Mouse (Mus musculus) heart, embryonic 16.5 days (tissue): ENCODE results near the gene Ncoa7. TPM values are rescaled to one million over a fixed set of nuclear protein-coding genes. Genes with fewer than 3 reads are reported as not detected.

Experiments
- ATAC-seq: fragments of 200-750 bp; cut with Nextera tagmentation; replicated peaks from 2 replicates; pipeline ENCODE4 v1.8.0; 2017; ENCODE audit warnings: moderate number of reproducible peaks; ENCODE audit not compliant: insufficient read depth, low FRiP score; ENCODE audit errors: extremely low read depth
- H3K27ac ChIP-seq: fragments of 300-500 bp; sonication (generic); 2 replicates; pipeline ENCODE4 v1.5.1; 2014; ENCODE audit warnings: mild to moderate bottlenecking, low read length, control low read depth, moderate library complexity
- H3K27me3 ChIP-seq: fragments of 300-500 bp; sonication (generic); 2 replicates; pipeline ENCODE4 v1.6.1; 2014; ENCODE audit warnings: low read length, mixed read lengths; ENCODE audit not compliant: control insufficient read depth, insufficient read depth
- H3K36me3 ChIP-seq: fragments of 300-500 bp; sonication (generic); 2 replicates; pipeline ENCODE4 v1.6.1; 2014; ENCODE audit not compliant: control insufficient read depth, insufficient read depth
- H3K4me1 ChIP-seq: fragments of 300-500 bp; sonication (generic); 2 replicates; pipeline ENCODE4 v1.6.1; 2014; ENCODE audit warnings: low read length, mixed read lengths; ENCODE audit not compliant: control insufficient read depth, insufficient read depth
- H3K4me2 ChIP-seq: fragments of 300-500 bp; sonication (generic); 2 replicates; pipeline ENCODE4 v1.6.1; 2014; ENCODE audit warnings: low read depth, mild to moderate bottlenecking, control low read depth, low read length
- H3K4me3 ChIP-seq: fragments of 300-500 bp; sonication (generic); 2 replicates; pipeline ENCODE4 v1.5.1; 2014; ENCODE audit warnings: mild to moderate bottlenecking, control low read depth, low read length
- H3K9ac ChIP-seq: fragments of 300-500 bp; sonication (generic); 2 replicates; pipeline ENCODE4 v1.6.1; 2014; ENCODE audit warnings: low read length, control low read depth
- H3K9me3 ChIP-seq: fragments of 300-500 bp; sonication (generic); replicated peaks from 2 replicates; pipeline ENCODE4 v1.6.1; 2016; ENCODE audit warnings: low read length; ENCODE audit not compliant: control insufficient read depth
- WGBS: fragments of 180-500 bp; shearing (Covaris S2); extraction: QIAGEN DNeasy Blood & Tissue Kit; methylation state at CpG from one replicate; pipeline ENCODE4 v1.1.7; 2014; 5-methylcytosine and 5-hydroxymethylcytosine counted together
- polyA plus RNA-seq: library from polyadenylated mRNA; unstranded; fragments of >200 nt; fragmentation: Nextera tagmentation; extraction: Ambion mirVana; gene quantifications from 2 replicates; pipeline ENCODE4 v1.2.1, GENCODE M21; 2015

The Ncoa7 gene
- polyA plus RNA-seq, result 5.9 and 7.7 TPM in 2 replicates

DNA sequence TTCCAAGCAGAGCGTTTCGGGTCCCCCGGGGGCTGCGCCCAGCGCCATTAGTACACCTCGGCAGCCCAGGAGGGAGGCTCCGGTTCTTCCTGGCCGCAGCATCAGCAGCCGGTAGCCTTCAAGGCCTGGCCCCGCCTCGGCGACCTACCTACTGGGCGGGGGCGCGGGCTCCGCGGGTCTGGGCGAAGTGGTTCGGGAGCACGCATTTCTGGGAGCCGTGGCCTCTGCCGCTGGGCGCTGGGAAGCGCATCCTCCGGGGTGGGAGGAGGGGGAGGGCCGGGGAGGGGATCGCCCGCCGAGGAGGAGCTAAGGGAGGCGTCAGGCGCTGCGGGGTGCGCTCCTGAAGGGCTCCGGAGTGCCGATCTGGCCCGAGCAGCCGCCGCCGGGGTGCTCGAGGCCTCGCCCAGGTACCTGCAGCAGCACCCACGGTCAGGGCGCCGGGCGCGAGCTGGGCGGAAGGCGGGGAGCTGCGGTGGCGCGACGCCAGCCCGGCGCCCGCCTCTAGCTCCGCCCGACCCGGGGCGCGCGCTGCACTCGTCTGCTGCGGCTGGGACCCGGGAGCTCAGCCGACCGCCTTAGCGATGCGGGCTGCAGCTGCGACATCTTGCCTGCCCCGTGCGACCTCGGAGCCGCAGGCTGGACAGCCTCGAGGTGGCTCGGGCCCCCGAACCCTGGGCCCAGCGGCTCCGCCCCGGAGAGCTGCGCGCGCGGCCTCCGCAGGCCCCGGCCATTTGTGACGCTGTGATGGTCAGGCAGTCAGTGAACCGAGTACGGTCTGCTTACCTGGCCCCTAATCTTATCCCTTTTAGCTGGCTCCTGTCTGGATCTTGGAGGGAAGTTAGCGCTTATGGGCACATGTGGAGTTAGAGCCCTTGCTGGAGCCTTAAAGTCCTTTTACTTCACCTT, at the start of gene Ncoa7:
Gene Ncoa7 (minus strand): TSS at position 646 of the 906 bp plus-strand sequence.
- ATAC-seq, result peak; percentile 90
- Histone ChIP-seq H3K4me2 (peak within 1 kb of the TSS; percentile 82), H3K9ac (peak within 1 kb of the TSS; percentile 82), H3K36me3 (no peaks in the 10 kb centered on the region), H3K27me3 (no peaks in the 10 kb centered on the region), H3K4me3 (peak within 1 kb of the TSS; percentile 96), H3K9me3 (no peaks in the 10 kb centered on the region), H3K4me1 (peaks cover 8% of the 10 kb centered on the region; the same call in 1 of the 2 replicates), H3K27ac (peak within 1 kb of the TSS; percentile 89)
- under 1% methylated on average over 78 of the region's 89 CpGs for WGBS

GRCm38 (mm10) chr10:30845101-30845825, 42.1 kb upstream of the Ncoa7 start:
- peak overlapping the region; percentile 73 for H3K27ac ChIP-seq
- H3K27me3 ChIP-seq, result no peaks in the 10 kb centered on the region
- WGBS, result 28% methylated on average over 13 of the region's 13 CpGs

DNA sequence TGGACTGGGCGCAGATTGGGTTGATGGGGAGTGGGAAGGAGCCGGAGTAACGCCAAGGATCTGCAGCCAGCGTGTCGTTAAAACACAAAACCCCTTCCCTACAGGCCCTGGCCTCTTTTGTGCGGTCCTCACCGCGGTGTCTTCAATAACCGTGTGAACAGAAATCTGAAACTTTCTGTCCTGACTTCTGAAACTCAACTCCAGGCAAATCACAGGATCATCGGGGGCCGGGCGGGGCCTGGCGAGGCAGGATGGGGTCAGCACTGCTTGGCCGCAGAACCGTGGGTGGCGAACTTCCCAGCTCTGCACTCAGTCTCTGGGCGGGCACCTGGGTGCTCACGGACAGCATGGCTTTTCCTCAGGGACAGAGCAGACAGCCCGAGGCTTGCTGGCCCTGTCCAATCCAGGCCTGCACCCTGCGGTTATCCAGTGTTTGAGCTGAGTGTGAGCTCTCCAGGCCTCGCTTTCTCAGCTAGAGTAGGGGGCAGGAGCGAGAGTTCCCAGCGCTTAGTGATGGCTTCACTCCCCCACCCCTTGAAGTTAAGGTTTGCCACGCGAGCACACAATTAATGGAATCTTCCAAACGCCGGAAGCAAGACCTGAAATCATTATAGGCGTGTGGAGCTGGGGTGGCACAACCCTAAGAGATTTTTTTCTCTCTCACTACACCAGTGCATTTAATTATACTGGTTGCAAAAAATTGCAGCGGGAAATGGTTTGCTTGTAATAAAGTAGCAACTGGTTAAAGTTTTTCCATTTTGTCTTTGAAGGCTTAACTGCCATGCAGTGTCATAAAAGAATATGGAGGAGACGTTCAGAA, 41.3 kb upstream of the Ncoa7 start:
- Histone ChIP-seq H3K27me3 (no peaks in the 10 kb centered on the region), H3K27ac (peak overlapping the region; percentile 97), H3K36me3 (no peaks in the 10 kb centered on the region), H3K4me2 (peak overlapping the region; percentile 66), H3K4me1 (0 out of 2 replicates have a peak, but pooled peaks cover 2% of the 10 kb centered on the region), H3K4me3 (peak overlapping the region; percentile 70), H3K9ac (peak overlapping the region; percentile 72), H3K9me3 (no peaks in the 10 kb centered on the region)
- peak; percentile 16 for ATAC-seq
- WGBS, result 10% methylated on average over 30 of the region's 30 CpGs

More at GRCm38 (mm10) chr10:30845101-30845825, 42.1 kb upstream of the Ncoa7 start:
- no peaks in the 10 kb centered on the region for H3K36me3 ChIP-seq
- no peaks in the 10 kb centered on the region for H3K9me3 ChIP-seq
- no peak for ATAC-seq
- H3K4me1 ChIP-seq, result 0 out of 2 replicates have a peak, but pooled peaks cover 2% of the 10 kb centered on the region
- peak overlapping the region; percentile 72 for H3K9ac ChIP-seq
- peak overlapping the region; percentile 66 for H3K4me2 ChIP-seq
- peak overlapping the region; percentile 9 for H3K4me3 ChIP-seq

DNA sequence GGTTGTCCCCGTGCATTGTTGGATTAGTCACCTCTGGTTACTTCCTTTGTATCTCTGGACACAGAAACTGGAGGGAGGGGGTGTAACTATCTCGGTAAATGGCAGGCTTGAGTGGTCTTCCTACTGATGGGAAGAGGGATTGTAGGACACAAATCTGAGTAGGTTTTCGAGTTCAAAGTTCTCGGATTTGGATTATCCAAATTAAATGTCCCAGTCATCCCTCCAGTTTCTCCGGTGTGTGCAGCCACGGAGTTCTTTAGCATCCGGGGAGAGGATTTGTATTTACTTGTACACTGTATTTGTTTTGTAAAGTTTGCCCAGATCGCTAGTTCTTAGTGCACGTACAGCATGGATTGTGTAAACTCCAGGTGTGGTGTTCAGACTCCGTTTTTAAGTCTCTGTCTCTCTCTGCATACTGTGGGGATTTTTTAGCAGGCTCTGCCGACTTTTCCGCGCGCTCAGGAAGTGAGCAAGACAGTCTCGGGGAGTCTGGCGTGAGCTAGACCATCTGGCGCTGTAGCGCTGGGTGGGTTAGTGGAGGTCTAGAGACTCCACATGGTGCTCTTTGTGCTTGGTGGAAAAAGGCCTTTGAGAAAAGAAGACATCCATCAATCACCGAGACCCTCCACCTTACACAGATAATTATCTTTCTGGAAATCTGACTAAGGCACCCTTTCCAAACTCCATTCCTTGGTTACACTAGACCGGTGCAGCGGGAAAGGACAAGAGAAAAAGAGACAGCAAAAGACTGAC, 40.5 kb upstream of the Ncoa7 start:
- 0 out of 2 replicates have a peak, but pooled peaks cover 2% of the 10 kb centered on the region for H3K4me1 ChIP-seq
- ATAC-seq, result no peak
- H3K27ac ChIP-seq, result peak overlapping the region; percentile 97
- H3K36me3 ChIP-seq, result no peaks in the 10 kb centered on the region
- peak overlapping the region; percentile 72 for H3K9ac ChIP-seq
- peak overlapping the region; percentile 70 for H3K4me3 ChIP-seq
- H3K27me3 ChIP-seq, result no peaks in the 10 kb centered on the region
- WGBS, result 1% methylated on average over 21 of the region's 21 CpGs
- peak overlapping the region; percentile 66 for H3K4me2 ChIP-seq
- no peaks in the 10 kb centered on the region for H3K9me3 ChIP-seq

DNA sequence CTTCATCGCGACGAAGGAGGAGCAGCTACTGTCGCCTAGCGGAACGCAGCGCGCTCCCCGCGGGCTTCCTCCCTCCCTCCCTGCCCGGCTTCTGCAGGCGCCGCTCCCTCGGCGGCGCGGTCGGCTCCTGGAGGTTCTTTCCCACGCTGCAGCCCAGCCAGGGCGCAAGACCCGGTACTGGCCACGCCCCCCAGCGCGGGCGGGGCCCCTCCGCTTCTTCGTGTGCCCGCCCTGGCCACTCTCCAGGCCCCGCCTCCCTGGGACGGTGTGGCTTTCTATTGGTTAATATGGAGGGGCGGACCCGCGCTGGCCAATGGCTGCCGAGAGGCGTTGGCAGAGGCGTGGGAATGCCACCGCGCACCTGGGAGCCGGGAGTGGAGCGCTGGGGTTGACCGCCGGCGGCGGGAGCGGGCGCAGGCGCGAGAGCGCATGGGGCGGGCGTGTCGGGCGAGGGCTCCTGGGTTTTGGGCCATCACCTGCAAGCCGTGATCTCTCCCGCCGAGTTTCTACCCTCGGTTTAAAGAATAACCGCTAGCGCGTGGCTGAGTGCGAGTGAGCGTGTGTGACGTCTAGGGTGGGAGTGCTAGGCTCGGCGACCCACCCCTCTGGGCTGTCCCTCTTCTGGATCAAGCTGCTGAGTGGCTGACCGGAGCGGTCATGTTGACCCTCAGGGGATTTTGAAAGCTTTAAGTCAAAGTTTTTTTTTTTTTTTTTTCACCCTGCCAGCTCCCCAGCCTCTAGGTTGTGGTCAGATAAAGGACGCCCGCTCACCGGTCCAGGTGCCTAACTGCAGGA, 39.7 kb upstream of the Ncoa7 start, which contains the start of gene Hey2:
Gene Hey2 (minus strand): TSS at position 159 of the 795 bp plus-strand sequence.
- WGBS, result under 1% methylated on average over 70 of the region's 70 CpGs
- Histone ChIP-seq H3K4me2 (peak within 1 kb of the TSS; percentile 66), H3K27ac (peak within 1 kb of the TSS; percentile 97), H3K27me3 (no peaks in the 10 kb centered on the region), H3K4me1 (0 out of 2 replicates have a peak, but pooled peaks cover 2% of the 10 kb centered on the region), H3K36me3 (no peaks in the 10 kb centered on the region), H3K9me3 (no peaks in the 10 kb centered on the region), H3K4me3 (peak within 1 kb of the TSS; percentile 70), H3K9ac (peak within 1 kb of the TSS; percentile 83)
- peak; percentile 94 for ATAC-seq

DNA sequence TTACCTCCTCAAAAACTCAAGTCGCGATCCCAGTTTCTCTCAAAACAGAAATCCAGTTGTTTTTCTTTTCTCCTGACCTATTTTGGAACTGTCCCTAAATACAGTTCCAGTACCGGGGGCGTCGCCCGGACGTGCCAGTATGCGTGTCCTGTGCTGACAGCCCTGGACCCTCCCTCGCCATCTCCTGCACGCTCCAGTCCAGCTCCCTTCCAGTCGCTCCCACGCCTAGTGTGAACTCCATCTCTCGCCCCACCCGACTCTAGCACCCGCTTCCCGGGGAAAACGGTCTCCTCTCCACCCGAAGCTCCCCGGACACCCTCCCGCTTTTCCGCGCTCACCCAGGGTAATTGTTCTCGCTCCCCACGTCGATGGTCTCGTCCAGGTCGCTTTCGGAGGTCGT, 39.1 kb upstream of the Ncoa7 start:
- no peaks in the 10 kb centered on the region for H3K9me3 ChIP-seq
- peak overlapping the region; percentile 70 for H3K4me3 ChIP-seq
- H3K27me3 ChIP-seq, result no peaks in the 10 kb centered on the region
- peak overlapping the region; percentile 66 for H3K4me2 ChIP-seq
- under 1% methylated on average over 29 of the region's 29 CpGs for WGBS
- peak overlapping the region; percentile 95 for H3K27ac ChIP-seq
- H3K36me3 ChIP-seq, result no peaks in the 10 kb centered on the region
- peak; percentile 56 for ATAC-seq
- 0 out of 2 replicates have a peak, but pooled peaks cover 2% of the 10 kb centered on the region for H3K4me1 ChIP-seq
- peak overlapping the region; percentile 83 for H3K9ac ChIP-seq

DNA sequence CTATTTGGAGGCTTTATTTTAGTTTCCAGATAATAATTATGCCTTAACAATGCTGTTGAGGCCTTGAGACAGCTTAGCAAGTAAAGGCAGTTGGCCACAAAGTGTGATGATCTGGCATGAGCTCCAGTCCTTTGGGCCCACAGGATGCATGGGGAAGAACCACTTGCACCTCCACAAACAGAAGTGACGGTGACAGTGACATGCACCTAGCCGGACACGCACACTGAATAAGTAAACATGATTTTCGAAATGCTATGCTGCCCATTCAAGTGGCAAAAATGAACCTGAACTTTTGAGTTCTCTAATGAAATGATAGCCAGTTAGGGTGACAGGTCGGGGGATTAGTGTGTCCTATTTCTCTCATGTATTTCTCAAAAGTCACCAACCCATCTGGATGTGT, 37.7 kb upstream of the Ncoa7 start:
- peak overlapping the region; percentile 66 for H3K4me2 ChIP-seq

More for the DNA sequence above, 37.7 kb upstream of the Ncoa7 start:
- H3K4me1 ChIP-seq, result 0 out of 2 replicates have a peak, but pooled peaks cover 2% of the 10 kb centered on the region
- peak overlapping the region; percentile 95 for H3K27ac ChIP-seq
- H3K9ac ChIP-seq, result peak overlapping the region; percentile 83
- no peaks in the 10 kb centered on the region for H3K27me3 ChIP-seq
- no peaks in the 10 kb centered on the region for H3K9me3 ChIP-seq
- peaks cover 10% of the 10 kb centered on the region; the same call in 1 of the 2 replicates for H3K36me3 ChIP-seq
- peak overlapping the region; percentile 70 for H3K4me3 ChIP-seq
- no peak for ATAC-seq
- 38% methylated on average over 5 of the region's 5 CpGs for WGBS
